In genomic region chr8:115486904-115487303, GRCm38 (mm10) we compare ENCODE assay signal across 31 mouse cellular contexts.
DNase-seq lines count a peak whose midpoint lies in the region; ATAC-seq and TF ChIP-seq lines count a peak whose summit lies in the region.
"Had no signal": no experiment of that assay in that cellular context is flagged by ENCODE, and none has a peak within 500 bp of the region (broad histone marks: within the 10 kb centered on the region; RNA-seq: fewer than 3 reads in every experiment).

No protein-coding gene starts in this region.

- no peak overlapping the region for H3K27ac ChIP-seq in ES-E14 (ENCODE audit: insufficient read depth, low read depth, low read length, poor library complexity, severe bottlenecking)
- no peak overlapping the region for H3K27ac ChIP-seq in hindbrain, postnatal 0 days
- H3K27ac ChIP-seq in forebrain, embryonic 14.5 days (ENCODE audit: low read depth, low read length), result no peak overlapping the region
- H3K27ac ChIP-seq: forebrain, embryonic 13.5 days; heart, adult 2 months; heart, embryonic 13.5 days; kidney, embryonic 15.5 days; liver, embryonic 13.5 days; midbrain, embryonic 13.5 days; neural tube, embryonic 15.5 days had no signal

- ATAC-seq in common myeloid progenitor, adult 5-6 weeks (replicated peaks; ENCODE audit: low read depth, poor library complexity, severe bottlenecking), result 0 out of 2 replicates have a peak, but pooled peaks have one; percentile 6
- ATAC-seq in monocyte, adult 5-6 weeks (replicated peaks; ENCODE audit: insufficient number of reproducible peaks, low FRiP score, low TSS enrichment, poor library complexity, severe bottlenecking), result peak; percentile 28
- no peak for ATAC-seq in hindbrain, postnatal 0 days
- no peak for ATAC-seq in forebrain, embryonic 14.5 days
- ATAC-seq: forebrain, embryonic 13.5 days; inflammation-experienced regulatory T-cells, adult 6 months; midbrain, embryonic 13.5 days had no signal

- no peak overlapping the region for H3K9ac ChIP-seq in ES-E14 (ENCODE audit: insufficient read depth, low read depth, low read length, poor library complexity, severe bottlenecking)
- no peak overlapping the region for H3K9ac ChIP-seq in hindbrain, postnatal 0 days (replicated peaks; ENCODE audit: low read length)
- no peak overlapping the region for H3K9ac ChIP-seq in forebrain, embryonic 14.5 days (ENCODE audit: low read length)
- H3K9ac ChIP-seq: forebrain, embryonic 13.5 days; heart, embryonic 13.5 days; hindbrain, embryonic 14.5 days; kidney, embryonic 15.5 days; liver, embryonic 13.5 days; lung, embryonic 14.5 days; midbrain, embryonic 13.5 days; neural tube, embryonic 15.5 days had no signal

- 54% methylated on average over 3 of the region's 3 CpGs for WGBS in hindbrain, postnatal 0 days
- 16% methylated on average over 3 of the region's 3 CpGs for WGBS in forebrain, embryonic 14.5 days

- in situ Hi-C loops in ES-E14 (cut with MboI; ENCODE audit: low sequenced_read_pairs in 2 of 2, unreplicated experiment in 2 of 2), result no loop called here

- no peaks in the 10 kb centered on the region for H3K36me3 ChIP-seq in ES-E14 (ENCODE audit: control insufficient read depth, insufficient read depth, low read length, poor library complexity, severe bottlenecking)
- no peaks in the 10 kb centered on the region for H3K36me3 ChIP-seq in hindbrain, postnatal 0 days (ENCODE audit: insufficient read depth, low read length)
- no peaks in the 10 kb centered on the region for H3K36me3 ChIP-seq in forebrain, embryonic 14.5 days (ENCODE audit: control insufficient read depth, insufficient read depth, low read length)
- H3K36me3 ChIP-seq: G1E; heart, embryonic 13.5 days; kidney, embryonic 15.5 days; liver, embryonic 13.5 days; midbrain, embryonic 13.5 days; neural tube, embryonic 15.5 days had no signal

- intact Hi-C loops in left cerebral cortex, postnatal 36 days (cut with DNase I), result no loop called here

- no peaks in the 10 kb centered on the region for H3K27me3 ChIP-seq in hindbrain, postnatal 0 days (ENCODE audit: insufficient read depth, low read length)
- H3K27me3 ChIP-seq in forebrain, embryonic 14.5 days (replicated peaks; ENCODE audit: control insufficient read depth, insufficient read depth, low read length), result no peaks in the 10 kb centered on the region
- H3K27me3 ChIP-seq: forebrain, embryonic 13.5 days; liver, embryonic 13.5 days; megakaryocyte, embryonic 14.5 days; neural tube, embryonic 15.5 days had no signal

- TF ChIP-seq CTCF in hindbrain, postnatal 0 days (IDR thresholded peaks at IDR 0.05; ENCODE audit: low read depth), result no peak

- H3K9me3 ChIP-seq in ES-E14 (ENCODE audit: control insufficient read depth, insufficient read depth, low read depth, low read length), result no peaks in the 10 kb centered on the region
- no peaks in the 10 kb centered on the region for H3K9me3 ChIP-seq in hindbrain, postnatal 0 days (ENCODE audit: low read length)
- no peaks in the 10 kb centered on the region for H3K9me3 ChIP-seq in forebrain, embryonic 14.5 days (replicated peaks; ENCODE audit: control insufficient read depth, low read length)
- H3K9me3 ChIP-seq: forebrain, embryonic 13.5 days; heart, embryonic 13.5 days; kidney, embryonic 15.5 days; liver, embryonic 13.5 days; megakaryocyte, embryonic 14.5 days; midbrain, embryonic 13.5 days; neural tube, embryonic 15.5 days had no signal

- H3K4me2 ChIP-seq in hindbrain, postnatal 0 days (ENCODE audit: low read depth, low read length), result no peak overlapping the region
- no peak overlapping the region for H3K4me2 ChIP-seq in forebrain, embryonic 14.5 days (ENCODE audit: low read length)
- H3K4me2 ChIP-seq: forebrain, embryonic 13.5 days; heart, embryonic 13.5 days; hindbrain, embryonic 14.5 days; kidney, embryonic 15.5 days; liver, embryonic 13.5 days; lung, embryonic 14.5 days; midbrain, embryonic 13.5 days; neural tube, embryonic 15.5 days had no signal

- no peak overlapping the region for H3K4me3 ChIP-seq in ES-E14 (ENCODE audit: insufficient read depth in 1 of 2, low read depth in 1 of 2, low read length in 2 of 2, poor library complexity in 1 of 2, severe bottlenecking in 1 of 2)
- no peak overlapping the region for H3K4me3 ChIP-seq in hindbrain, postnatal 0 days (ENCODE audit: low read length)
- no peak overlapping the region for H3K4me3 ChIP-seq in forebrain, embryonic 14.5 days (ENCODE audit: low read depth, low read length)
- H3K4me3 ChIP-seq: forebrain, embryonic 13.5 days; heart, adult 2 months; heart, embryonic 13.5 days; kidney, embryonic 15.5 days; liver, embryonic 13.5 days; megakaryocyte, embryonic 14.5 days; midbrain, embryonic 13.5 days; neural tube, embryonic 15.5 days had no signal

- H3K4me1 ChIP-seq in ES-E14 (ENCODE audit: control insufficient read depth in 2 of 2, insufficient read depth in 2 of 2, low read length in 2 of 2, poor library complexity in 1 of 2), result no peaks in the 10 kb centered on the region
- H3K4me1 ChIP-seq in hindbrain, postnatal 0 days (ENCODE audit: insufficient read depth, low read length), result no peaks in the 10 kb centered on the region
- H3K4me1 ChIP-seq in forebrain, embryonic 14.5 days (ENCODE audit: control insufficient read depth, insufficient read depth, low read length), result no peaks in the 10 kb centered on the region
- H3K4me1 ChIP-seq: heart, embryonic 13.5 days; liver, embryonic 13.5 days; megakaryocyte, embryonic 14.5 days; midbrain, embryonic 13.5 days had no signal

- DNase-seq in A20 (ENCODE audit: low read depth, low spot score) (peak; percentile 7), ES-E14 (ENCODE audit: low read depth, low spot score) (peak; percentile 16)
- no peak for DNase-seq in hindbrain, postnatal 0 days (ENCODE audit: low spot score)
- no peak for DNase-seq in forebrain, embryonic 14.5 days (ENCODE audit: low spot score)
- no peak for DNase-seq in left cerebral cortex, postnatal 36 days (ENCODE audit: low spot score in 2 of 2)
- DNase-seq: adrenal gland, postnatal 25 days; B cell, adult 2 months; cerebellum, adult 2 months; cerebellum, postnatal 14 days; gastrocnemius, postnatal 25 days; heart, adult 2 months; heart, postnatal 10 days; kidney, adult 18-20 months; kidney, postnatal 25 days; left cerebral cortex, postnatal 4 days; liver, embryonic 13.5 days; lung, embryonic 14.5 days; lung, postnatal 14 days; spleen, adult 18-20 months; thymus, postnatal 25 days had no signal

TF ChIP-seq in ES-E14, 5 proteins besides CTCF, POLR2A, EP300 and RAD21:
- TF ChIP-seq MAFK (IDR thresholded peaks at IDR 0.05; ENCODE audit: insufficient read depth, low read depth, low read length) (no peak), CHD2 (IDR thresholded peaks at IDR 0.05; ENCODE audit: low read depth, low read length) (no peak), HCFC1 (IDR thresholded peaks at IDR 0.05; ENCODE audit: borderline replicate concordance, insufficient read depth, low read length) (no peak), ZNF384 (IDR thresholded peaks at IDR 0.05; ENCODE audit: low read depth, low read length) (no peak), ZC3H11A (IDR thresholded peaks at IDR 0.05; ENCODE audit: borderline replicate concordance, low read depth, low read length) (no peak)

Comparison
In these comparisons a context has a peak if more than half of its experiments do, and no peak if none do; other contexts are left out.
1. DNase-seq: peak in A20 (single experiment) and ES-E14 (single experiment); none in hindbrain, postnatal 0 days (single experiment), forebrain, embryonic 14.5 days (single experiment) and left cerebral cortex, postnatal 36 days (0 of 2).
2. ATAC-seq: peak in common myeloid progenitor, adult 5-6 weeks (single experiment) and monocyte, adult 5-6 weeks (single experiment); none in hindbrain, postnatal 0 days (single experiment) and forebrain, embryonic 14.5 days (single experiment).